Mouse (Mus musculus): ENCODE measurements around the gene Gm5591. TPM values are rescaled to one million over a fixed set of nuclear protein-coding genes. Genes with fewer than 3 reads are reported as not detected.
"Not testable (repeated sequence)": the region's sequence is repeated elsewhere in the genome, so short reads cannot be mapped to it uniquely, and the experiment has no call there.

The Gm5591 gene
- not detected for total RNA-seq (2021)
- long read RNA-seq, experiment 1 = 0 reads
- long read RNA-seq, experiment 2 = 0 reads

DNA sequence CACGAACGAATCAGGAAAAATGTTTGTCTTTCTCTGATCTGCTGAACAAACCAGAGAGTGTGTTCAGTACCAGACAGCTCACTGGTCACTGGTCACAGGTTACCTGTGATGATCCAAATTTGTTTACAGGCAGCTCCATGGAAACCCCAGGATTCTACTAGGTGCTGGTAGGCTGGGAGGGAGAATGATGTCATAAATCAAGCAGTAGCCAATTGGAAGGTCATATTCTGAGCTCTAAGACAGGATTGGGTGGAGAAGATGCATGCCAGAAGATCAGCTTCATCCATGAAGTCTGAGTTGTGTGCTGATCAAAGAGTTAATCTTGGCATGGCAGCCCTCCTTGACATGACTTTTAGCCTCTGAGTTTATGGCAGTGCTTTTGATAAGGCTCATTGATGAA lies at the start of gene Gm5591:
Gene Gm5591, minus strand, starts transcription at position 101 of the 400 bp plus-strand sequence.
- not testable (repeated sequence) for DNase-seq (ENCODE audit: low spot score in 2 of 2)

GRCm38 (mm10) chr7:38488468-38488867 lies 39.5 kb downstream of the Gm5591 start:
- DNase-seq (ENCODE audit: low spot score in 2 of 2) = not testable (repeated sequence)
